Mouse (Mus musculus) C2C12 (cell line): ENCODE results near the gene Gm20388. TPM values are rescaled to one million over a fixed set of nuclear protein-coding genes. Genes with fewer than 3 reads are reported as not detected.

Experiments used
- H3K27me3 ChIP-seq: one replicate; pipeline ENCODE4 v1.6.1; 2011; ENCODE audit not compliant: control insufficient read depth, insufficient read depth, insufficient read length
- H3K36me3 ChIP-seq: one replicate; pipeline ENCODE4 v1.6.1; 2011; ENCODE audit not compliant: control insufficient read depth, insufficient read depth
- H3K4me3 ChIP-seq: one replicate; pipeline ENCODE4 v1.5.1; 2011; ENCODE audit warnings: mild to moderate bottlenecking, control low read depth; ENCODE audit not compliant: poor library complexity, insufficient read depth, severe bottlenecking
- H3K79me2 ChIP-seq: one replicate; pipeline ENCODE4 v1.6.1; 2011; ENCODE audit not compliant: control insufficient read depth, insufficient read depth
- H3K79me3 ChIP-seq: one replicate; pipeline ENCODE4 v1.6.1; 2011; ENCODE audit warnings: low read depth, control low read depth
- H3ac ChIP-seq: one replicate; pipeline ENCODE3; 2011; ENCODE audit warnings: low read depth; ENCODE audit not compliant: control insufficient read depth, insufficient read length
- CEBPB ChIP-seq: IDR thresholded peaks from one replicate; pipeline ENCODE4 v1.6.1; 2011; ENCODE audit warnings: low read depth, mild to moderate bottlenecking, control low read depth, moderate library complexity
- CTCF ChIP-seq: IDR thresholded peaks from one replicate; pipeline ENCODE4 v1.5.1; 2011; ENCODE audit not compliant: control insufficient read depth, insufficient read depth, insufficient read length
- FOSL1 ChIP-seq: IDR thresholded peaks from one replicate; pipeline ENCODE4 v1.8.0; 2011; ENCODE audit warnings: mild to moderate bottlenecking, low read length; ENCODE audit not compliant: poor library complexity, insufficient read depth, severe bottlenecking
- MAX ChIP-seq: IDR thresholded peaks from one replicate; pipeline ENCODE4 v1.6.1; 2011; ENCODE audit warnings: mild to moderate bottlenecking, control low read depth
- MYOD1 ChIP-seq: IDR thresholded peaks from one replicate; pipeline ENCODE4 v1.6.1; 2011; ENCODE audit warnings: low read depth; ENCODE audit not compliant: control insufficient read depth, insufficient read length
- MYOG ChIP-seq: IDR thresholded peaks from one replicate; pipeline ENCODE4 v1.6.1; 2011; ENCODE audit not compliant: control insufficient read depth, insufficient read length; ENCODE audit errors: extremely low read depth
- USF1 ChIP-seq: IDR thresholded peaks from one replicate; pipeline ENCODE4 v1.6.1; 2011; ENCODE audit warnings: low read depth, mild to moderate bottlenecking, control low read depth, moderate library complexity
- polyA plus RNA-seq: library from polyadenylated mRNA; unstranded; fragments of >200 nt; fragmentation: generic; extraction: Trizol; gene quantifications from one replicate; pipeline ENCODE4 v1.2.1, GENCODE M21; 2012; ENCODE audit warnings: missing spikeins

Gm20388 gene
- polyA plus RNA-seq, 1 experiment, result 15.0 TPM

GRCm38 (mm10) chr8:120476711-120477575, 566.3 kb downstream of the Gm20388 start:
- H3K79me3 ChIP-seq, result no peaks in the 10 kb centered on the region
- H3K4me3 ChIP-seq, result no peak overlapping the region
- H3K36me3 ChIP-seq, result no peaks in the 10 kb centered on the region
- H3ac ChIP-seq, result no peak overlapping the region
- H3K27me3 ChIP-seq, result no peaks in the 10 kb centered on the region
- H3K79me2 ChIP-seq, result no peaks in the 10 kb centered on the region
- TF ChIP-seq CTCF (no peak), MAX (no peak), MYOG (no peak), CEBPB (no peak), MYOD1 (no peak), FOSL1 (no peak), USF1 (no peak)

- Histone ChIP-seq H3K79me3 (no peaks in the 10 kb centered on the region), H3K27me3 (no peaks in the 10 kb centered on the region), H3ac (no peak overlapping the region), H3K79me2 (no peaks in the 10 kb centered on the region), H3K4me3 (no peak overlapping the region), H3K36me3 (no peaks in the 10 kb centered on the region)
- TF ChIP-seq MYOG (no peak), CEBPB (no peak), USF1 (no peak), CTCF (no peak), MYOD1 (no peak)
Measured at GRCm38 (mm10) chr8:120478754-120479153, 568.1 kb downstream of the Gm20388 start.

GRCm38 (mm10) chr8:120479691-120480090, 569.0 kb downstream of the Gm20388 start:
- no peak for TF ChIP-seq USF1
- TF ChIP-seq CEBPB, result no peak
- no peak for TF ChIP-seq CTCF
- TF ChIP-seq FOSL1, result no peak
- TF ChIP-seq MYOG, result no peak
- TF ChIP-seq MYOD1, result no peak
- no peak for TF ChIP-seq MAX
- H3K79me3 ChIP-seq, result no peaks in the 10 kb centered on the region
- H3K79me2 ChIP-seq, result no peaks in the 10 kb centered on the region
- no peak overlapping the region for H3ac ChIP-seq
- no peaks in the 10 kb centered on the region for H3K27me3 ChIP-seq
- H3K4me3 ChIP-seq, result no peak overlapping the region
- no peaks in the 10 kb centered on the region for H3K36me3 ChIP-seq

GRCm38 (mm10) chr8:120482015-120482689, 571.5 kb downstream of the Gm20388 start:
- no peak overlapping the region for H3K4me3 ChIP-seq
- no peaks in the 10 kb centered on the region for H3K27me3 ChIP-seq
- no peak overlapping the region for H3ac ChIP-seq
- no peaks in the 10 kb centered on the region for H3K36me3 ChIP-seq
- H3K79me2 ChIP-seq, result no peaks in the 10 kb centered on the region
- TF ChIP-seq MAX (no peak), FOSL1 (no peak), MYOD1 (no peak), CEBPB (no peak), CTCF (no peak), MYOG (no peak), USF1 (no peak)
- no peaks in the 10 kb centered on the region for H3K79me3 ChIP-seq

- no peaks in the 10 kb centered on the region for H3K79me3 ChIP-seq
- no peak overlapping the region for H3K4me3 ChIP-seq
- H3K27me3 ChIP-seq, result no peaks in the 10 kb centered on the region
- no peaks in the 10 kb centered on the region for H3K36me3 ChIP-seq
- H3K79me2 ChIP-seq, result peaks cover 4% of the 10 kb centered on the region
- TF ChIP-seq USF1 (no peak), MYOD1 (no peak), MYOG (no peak), FOSL1 (no peak)
- H3ac ChIP-seq, result no peak overlapping the region
Measured at GRCm38 (mm10) chr8:120484460-120484859, 573.8 kb downstream of the Gm20388 start.
